7 mouse cellular contexts compared by ENCODE assay signal in genomic region chr14:14863690-14864356, GRCm38 (mm10).
DNase-seq lines count a peak whose midpoint lies in the region; ATAC-seq lines count a peak whose summit lies in the region.

No protein-coding gene starts in this region.

- no peak overlapping the region for H3K4me3 ChIP-seq in hindbrain, embryonic 15.5 days

- H3K9ac ChIP-seq in hindbrain, embryonic 15.5 days: no peak overlapping the region

- peak overlapping the region; percentile 29; the same call in 1 of the 2 replicates for H3K4me2 ChIP-seq in hindbrain, embryonic 15.5 days

- 28% methylated on average over 7 of the region's 7 CpGs for WGBS in hindbrain, embryonic 15.5 days

- 0 out of 2 replicates have a peak, but pooled peaks cover 2% of the 10 kb centered on the region for H3K4me1 ChIP-seq in hindbrain, embryonic 15.5 days (replicated peaks)

- no peaks in the 10 kb centered on the region for H3K9me3 ChIP-seq in hindbrain, embryonic 15.5 days

- H3K27me3 ChIP-seq in hindbrain, embryonic 15.5 days: no peaks in the 10 kb centered on the region

- no peaks in the 10 kb centered on the region for H3K36me3 ChIP-seq in hindbrain, embryonic 15.5 days

- ATAC-seq in hindbrain, embryonic 15.5 days (ENCODE audit: low FRiP score, low read depth): peak; percentile 89
- ATAC-seq in megakaryocyte-erythroid progenitor cell, adult 5-6 weeks (replicated peaks; ENCODE audit: low FRiP score, low TSS enrichment, poor library complexity, severe bottlenecking): peak; percentile 82

- H3K27ac ChIP-seq in hindbrain, embryonic 15.5 days (replicated peaks): no peak overlapping the region

- peak; percentile 93 for DNase-seq in adipocyte (ENCODE audit: low spot score)
- peak; percentile 81 to 89 for DNase-seq in cerebellum, postnatal 36 days
- peak; percentile 81 for DNase-seq in gastrocnemius, adult 18-20 months (ENCODE audit: low spot score)
- DNase-seq in layer of hippocampus, postnatal 25 days (ENCODE audit: extremely low spot score in 1 of 2, low spot score in 1 of 2): peak; percentile 64 to 87
- DNase-seq in right cerebral cortex, postnatal 14 days: peak; percentile 77
